Mouse (Mus musculus): ENCODE measurements around the gene Vmn1r230. TPM values are rescaled to one million over a fixed set of nuclear protein-coding genes. Genes with fewer than 3 reads are reported as not detected.

Vmn1r230 gene
- polyA plus RNA-seq (2012; rRNA removed) = not detected in 2 replicates

DNA sequence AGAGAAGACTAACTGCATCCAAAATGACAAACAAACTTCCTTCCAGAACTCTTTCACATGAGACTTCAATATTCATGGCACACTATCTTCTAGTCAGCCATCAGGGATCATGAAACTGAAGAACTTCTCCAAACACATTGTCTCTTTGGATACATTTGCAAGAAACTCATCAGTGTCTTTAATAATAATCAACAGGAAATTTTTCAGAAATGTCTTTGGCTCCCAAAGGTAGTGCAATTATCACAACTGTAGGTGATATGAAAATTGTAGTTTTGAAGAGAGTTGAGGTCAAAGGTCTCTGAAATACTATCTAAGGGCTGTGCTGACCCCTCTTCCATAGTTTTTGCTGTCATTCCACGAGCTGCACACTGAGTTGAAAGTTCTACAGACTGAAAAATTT lies at the start of gene Vmn1r230:
Gene Vmn1r230, plus strand, starts transcription at position 301 of the 400 bp plus-strand sequence.
- DNase-seq (ENCODE audit: low read depth) = no peak

- DNase-seq (ENCODE audit: low read depth) = no peak
Measured at GRCm38 (mm10) chr17:20811255-20811654, 29.0 kb upstream of the Vmn1r230 start, which contains the start of gene Vmn1r229. TSS of gene Vmn1r229 (plus strand) at chr17:20811555.

Other genes starting within 250 kb of the Vmn1r230 start
- gene Vmn2r110, start 244.0 kb upstream of the Vmn1r230 start, polyA plus RNA-seq (2012; rRNA removed) = not detected in 2 replicates
- gene Fpr-rs3, start 215.6 kb upstream of the Vmn1r230 start, polyA plus RNA-seq (2012; rRNA removed) = not detected in 2 replicates
- gene Vmn1r226, start 157.6 kb upstream of the Vmn1r230 start, polyA plus RNA-seq (2012; rRNA removed) = not detected in 2 replicates
- gene Vmn1r227, start 110.6 kb upstream of the Vmn1r230 start, polyA plus RNA-seq (2012; rRNA removed) = not detected in 2 replicates
- gene Vmn1r228, start 54.3 kb upstream of the Vmn1r230 start, polyA plus RNA-seq (2012; rRNA removed) = not detected in 2 replicates
- not detected in 2 replicates for gene Vmn1r229, start 28.9 kb upstream of the Vmn1r230 start, polyA plus RNA-seq (2012; rRNA removed)
- gene Vmn1r231, start 64.6 kb downstream of the Vmn1r230 start, polyA plus RNA-seq (2012; rRNA removed) = not detected in 2 replicates
- gene Vmn1r232, start 79.3 kb downstream of the Vmn1r230 start, polyA plus RNA-seq (2012; rRNA removed) = not detected in 2 replicates
- gene Ppp2r1a, start 104.9 kb downstream of the Vmn1r230 start, polyA plus RNA-seq (2012; rRNA removed) = 247 and 248 TPM in 2 replicates
- not detected in 2 replicates for gene Vmn1r233, start 156.0 kb downstream of the Vmn1r230 start, polyA plus RNA-seq (2012; rRNA removed)
- 4.7 and 5.4 TPM in 2 replicates for gene Zfp160, start 168.5 kb downstream of the Vmn1r230 start, polyA plus RNA-seq (2012; rRNA removed)

Data from gonadal fat pad, adult 2 months (tissue).